Mouse (Mus musculus): ENCODE results near the gene Ankef1. TPM values are rescaled to one million over a fixed set of nuclear protein-coding genes. Genes with fewer than 3 reads are reported as not detected.

Ankef1 gene
- polyA plus RNA-seq (2017; shearing (Covaris generic)) = not detected

DNA sequence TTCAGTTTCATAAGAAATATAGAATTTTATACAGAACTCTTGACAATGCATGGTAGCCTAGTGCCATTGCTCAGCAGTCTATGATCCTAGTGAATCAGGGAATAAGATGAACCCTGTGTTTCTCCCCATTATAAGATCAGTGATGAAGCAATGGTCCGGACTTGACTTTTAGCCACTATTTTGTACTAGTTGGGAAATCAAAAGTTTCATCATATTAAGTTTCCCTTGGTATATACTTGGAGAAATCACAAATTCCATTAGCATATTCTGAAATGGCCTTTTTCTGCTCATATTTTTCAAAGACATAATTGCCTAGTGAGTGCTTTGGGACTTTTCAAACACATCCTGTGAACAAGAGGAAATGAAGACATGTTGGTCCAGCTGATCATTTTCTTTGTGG is at the start of gene Ankef1:
Gene Ankef1, plus strand, starts transcription at position 260 of the 400 bp plus-strand sequence.

Other genes starting within 250 kb of the Ankef1 start
- not detected for gene Pak7, start 113.9 kb upstream of the Ankef1 start, polyA plus RNA-seq (2017; shearing (Covaris generic))
- not detected for gene Snap25, start 211.5 kb downstream of the Ankef1 start, polyA plus RNA-seq (2017; shearing (Covaris generic))

Data from CD4-positive, CD25-positive, alpha-beta regulatory T cell, adult 9 weeks (primary cell).